Mouse (Mus musculus) spleen, adult 2 months (tissue): ENCODE data around the gene Sspn.

Experiments
- CTCF ChIP-seq: fragments of 200-500 bp; IDR thresholded peaks from 2 replicates; pipeline ENCODE4 v1.5.1; 2011; ENCODE audit warnings: mild to moderate bottlenecking, inconsistent platforms; ENCODE audit not compliant: insufficient read depth, insufficient read length, insufficient replicate concordance; ENCODE audit errors: extremely low read depth
- POLR2A ChIP-seq: fragments of 200-500 bp; IDR thresholded peaks from 2 replicates; pipeline ENCODE4 v1.6.1; 2011; ENCODE audit warnings: low read depth, low read length, inconsistent platforms

- TF ChIP-seq CTCF: no peak
- no peak for TF ChIP-seq POLR2A
These were observed 45.9 kb downstream of the Sspn start for GRCm38 (mm10) chr6:145977344-145977743.
